Mouse (Mus musculus) intestine, postnatal 0 days (tissue): ENCODE results near the gene Plekhm3. TPM values are rescaled to one million over a fixed set of nuclear protein-coding genes. Genes with fewer than 3 reads are reported as not detected.

ENCODE experiments used
- ATAC-seq: fragments of 200-750 bp; cut with Nextera tagmentation; 2 replicates; pipeline ENCODE4 v1.8.0; 2017; ENCODE audit warnings: mild to moderate bottlenecking, moderate TSS enrichment, moderate library complexity
- H3K27ac ChIP-seq: fragments of 300-500 bp; sonication (generic); 2 replicates; pipeline ENCODE4 v1.5.1; 2014; ENCODE audit warnings: mild to moderate bottlenecking, low read depth, low read length, moderate library complexity
- H3K27me3 ChIP-seq: fragments of 300-500 bp; sonication (generic); replicated peaks from 2 replicates; pipeline ENCODE4 v1.6.1; 2014; ENCODE audit warnings: low read length, mixed read lengths; ENCODE audit not compliant: control insufficient read depth, insufficient read depth
- H3K36me3 ChIP-seq: fragments of 300-500 bp; sonication (generic); 2 replicates; pipeline ENCODE4 v1.6.1; 2014; ENCODE audit warnings: mild to moderate bottlenecking, moderate library complexity; ENCODE audit not compliant: control insufficient read depth, insufficient read depth
- H3K4me1 ChIP-seq: fragments of 300-500 bp; sonication (generic); replicated peaks from 2 replicates; pipeline ENCODE4 v1.6.1; 2014; ENCODE audit warnings: antibody characterized with exemption, low read length, mixed read lengths; ENCODE audit not compliant: control insufficient read depth, insufficient read depth
- H3K4me2 ChIP-seq: fragments of 300-500 bp; sonication (generic); replicated peaks from 2 replicates; pipeline ENCODE4 v1.6.1; 2014; ENCODE audit warnings: low read depth, mild to moderate bottlenecking, moderate library complexity
- H3K4me3 ChIP-seq: fragments of 300-500 bp; sonication (generic); 2 replicates; pipeline ENCODE4 v1.5.1; 2014; ENCODE audit warnings: low read depth, low read length
- H3K9ac ChIP-seq: fragments of 300-500 bp; sonication (generic); 2 replicates; pipeline ENCODE4 v1.6.1; 2014; ENCODE audit warnings: mild to moderate bottlenecking, low read depth, low read length
- H3K9me3 ChIP-seq: fragments of 300-500 bp; sonication (generic); 2 replicates; pipeline ENCODE4 v1.6.1; 2016; ENCODE audit warnings: mixed run types; ENCODE audit not compliant: control insufficient read depth
- CTCF ChIP-seq: sonication (generic); IDR thresholded peaks from 2 replicates; pipeline ENCODE4 v1.5.1; 2016; ENCODE audit warnings: low read depth, mild to moderate bottlenecking, control low read depth, antibody characterized with exemption, moderate library complexity
- WGBS: fragments of 180-500 bp; shearing (Covaris S2); extraction: QIAGEN DNeasy Blood & Tissue Kit; methylation state at CpG from one replicate; pipeline ENCODE4 v1.1.7; 2014; 5-methylcytosine and 5-hydroxymethylcytosine counted together
- polyA plus RNA-seq: library from polyadenylated mRNA; unstranded; fragments of >200 nt; fragmentation: Nextera tagmentation; extraction: Ambion mirVana; gene quantifications from 2 replicates; pipeline ENCODE4 v1.2.1, GENCODE M21; 2015

Plekhm3 gene
- polyA plus RNA-seq, 1 experiment from 2014 or later, result 1.5 TPM

- no peak for TF ChIP-seq CTCF
- Histone ChIP-seq H3K9ac (no peak overlapping the region), H3K27me3 (no peaks in the 10 kb centered on the region), H3K36me3 (no peaks in the 10 kb centered on the region), H3K4me3 (no peak overlapping the region), H3K4me1 (0 out of 2 replicates have a peak, but pooled peaks cover 2% of the 10 kb centered on the region), H3K4me2 (no peak overlapping the region), H3K9me3 (no peaks in the 10 kb centered on the region), H3K27ac (no peak overlapping the region)
- ATAC-seq, result no peak
- 56% methylated on average over 3 of the region's 3 CpGs for whole genome bisulfite sequencing
These were observed 80.3 kb downstream of the Plekhm3 start for GRCm38 (mm10) chr1:64876276-64876675.

GRCm38 (mm10) chr1:64875712-64876111 lies 80.9 kb downstream of the Plekhm3 start:
- Histone ChIP-seq H3K9ac (no peak overlapping the region), H3K4me3 (no peak overlapping the region), H3K4me1 (0 out of 2 replicates have a peak, but pooled peaks cover 2% of the 10 kb centered on the region), H3K4me2 (no peak overlapping the region), H3K27ac (no peak overlapping the region), H3K9me3 (no peaks in the 10 kb centered on the region), H3K36me3 (no peaks in the 10 kb centered on the region), H3K27me3 (no peaks in the 10 kb centered on the region)
- ATAC-seq, result no peak
- TF ChIP-seq CTCF, result no peak
- 69% methylated on average over 5 of the region's 5 CpGs for WGBS

GRCm38 (mm10) chr1:64875156-64875555 lies 81.5 kb downstream of the Plekhm3 start:
- Histone ChIP-seq H3K4me1 (0 out of 2 replicates have a peak, but pooled peaks cover 2% of the 10 kb centered on the region), H3K27ac (no peak overlapping the region), H3K36me3 (no peaks in the 10 kb centered on the region), H3K27me3 (no peaks in the 10 kb centered on the region), H3K9me3 (no peaks in the 10 kb centered on the region), H3K4me3 (no peak overlapping the region), H3K9ac (no peak overlapping the region), H3K4me2 (no peak overlapping the region)
- TF ChIP-seq CTCF, result no peak
- 72% methylated on average over 1 of the region's 1 CpGs for WGBS
- ATAC-seq, result no peak

- Histone ChIP-seq H3K4me2 (no peak overlapping the region), H3K9ac (no peak overlapping the region), H3K27ac (no peak overlapping the region), H3K9me3 (no peaks in the 10 kb centered on the region), H3K4me1 (0 out of 2 replicates have a peak, but pooled peaks cover 2% of the 10 kb centered on the region), H3K4me3 (no peak overlapping the region), H3K27me3 (no peaks in the 10 kb centered on the region), H3K36me3 (no peaks in the 10 kb centered on the region)
- TF ChIP-seq CTCF, result no peak
- no peak for ATAC-seq
- 95% methylated on average over 5 of the region's 5 CpGs for WGBS
These were observed 84.7 kb downstream of the Plekhm3 start for GRCm38 (mm10) chr1:64871956-64872355.

- ATAC-seq, result no peak
- 64% methylated on average over 4 of the region's 4 CpGs for WGBS
- Histone ChIP-seq H3K4me2 (no peak overlapping the region), H3K4me3 (no peak overlapping the region), H3K9ac (no peak overlapping the region), H3K36me3 (no peaks in the 10 kb centered on the region), H3K4me1 (0 out of 2 replicates have a peak, but pooled peaks cover 2% of the 10 kb centered on the region), H3K27ac (no peak overlapping the region), H3K27me3 (no peaks in the 10 kb centered on the region), H3K9me3 (no peaks in the 10 kb centered on the region)
- no peak for TF ChIP-seq CTCF
These were observed 88.9 kb downstream of the Plekhm3 start for GRCm38 (mm10) chr1:64867684-64868083.

- Histone ChIP-seq H3K4me1 (0 out of 2 replicates have a peak, but pooled peaks cover 2% of the 10 kb centered on the region), H3K27me3 (no peaks in the 10 kb centered on the region), H3K36me3 (no peaks in the 10 kb centered on the region), H3K9ac (no peak overlapping the region), H3K4me2 (no peak overlapping the region), H3K4me3 (no peak overlapping the region), H3K9me3 (no peaks in the 10 kb centered on the region), H3K27ac (no peak overlapping the region)
- no peak for TF ChIP-seq CTCF
- ATAC-seq, result no peak
- WGBS, result 34% methylated on average over 1 of the region's 1 CpGs
These were observed 90.5 kb downstream of the Plekhm3 start for GRCm38 (mm10) chr1:64866140-64866539.
